Mouse (Mus musculus) heart, adult 2 months (tissue): ENCODE data around the gene Ccdc62.

ENCODE experiments used
- CTCF ChIP-seq: fragments of 200-600 bp; IDR thresholded peaks from 2 replicates; pipeline ENCODE4 v1.8.1; 2022; ENCODE audit warnings: antibody characterized with exemption, mild to moderate bottlenecking, moderate library complexity
- EP300 ChIP-seq: fragments of 200-500 bp; IDR thresholded peaks from 2 replicates; pipeline ENCODE4 v1.6.1; 2011; ENCODE audit warnings: low read depth, low read length, control low read depth; ENCODE audit not compliant: insufficient read depth
- POLR2A ChIP-seq: fragments of 200-500 bp; IDR thresholded peaks from 2 replicates; pipeline ENCODE4 v1.6.1; 2011; ENCODE audit warnings: mild to moderate bottlenecking, low read depth, low read length, control low read depth; ENCODE audit not compliant: insufficient read depth

DNA sequence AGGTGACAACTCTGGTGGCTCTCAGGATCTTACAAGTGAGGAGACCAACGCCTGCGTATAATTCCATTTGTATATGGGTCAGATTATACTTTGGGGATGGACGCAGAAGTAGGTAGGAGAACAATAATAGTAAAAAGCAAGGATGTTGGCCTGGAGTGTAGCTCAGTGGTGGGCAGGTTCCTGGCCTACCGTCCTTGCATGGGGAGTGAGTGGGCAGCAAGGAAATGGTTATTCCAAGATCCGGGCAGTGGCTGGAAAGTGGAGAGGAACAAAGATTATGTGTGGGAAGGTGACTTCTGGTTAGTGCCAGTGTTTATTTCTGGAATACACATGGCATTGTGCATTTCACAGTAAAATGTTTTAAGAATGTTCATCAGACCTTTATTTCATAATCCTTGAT is 5.5 kb downstream of the Ccdc62 start:
- TF ChIP-seq CTCF = no peak
- no peak for TF ChIP-seq POLR2A
- TF ChIP-seq EP300 = no peak
